Mouse (Mus musculus): ENCODE measurements around the gene Ddt.
"Not testable (repeated sequence)": the region's sequence is repeated elsewhere in the genome, so short reads cannot be mapped to it uniquely, and the experiment has no call there.

Gene Ddt

DNA sequence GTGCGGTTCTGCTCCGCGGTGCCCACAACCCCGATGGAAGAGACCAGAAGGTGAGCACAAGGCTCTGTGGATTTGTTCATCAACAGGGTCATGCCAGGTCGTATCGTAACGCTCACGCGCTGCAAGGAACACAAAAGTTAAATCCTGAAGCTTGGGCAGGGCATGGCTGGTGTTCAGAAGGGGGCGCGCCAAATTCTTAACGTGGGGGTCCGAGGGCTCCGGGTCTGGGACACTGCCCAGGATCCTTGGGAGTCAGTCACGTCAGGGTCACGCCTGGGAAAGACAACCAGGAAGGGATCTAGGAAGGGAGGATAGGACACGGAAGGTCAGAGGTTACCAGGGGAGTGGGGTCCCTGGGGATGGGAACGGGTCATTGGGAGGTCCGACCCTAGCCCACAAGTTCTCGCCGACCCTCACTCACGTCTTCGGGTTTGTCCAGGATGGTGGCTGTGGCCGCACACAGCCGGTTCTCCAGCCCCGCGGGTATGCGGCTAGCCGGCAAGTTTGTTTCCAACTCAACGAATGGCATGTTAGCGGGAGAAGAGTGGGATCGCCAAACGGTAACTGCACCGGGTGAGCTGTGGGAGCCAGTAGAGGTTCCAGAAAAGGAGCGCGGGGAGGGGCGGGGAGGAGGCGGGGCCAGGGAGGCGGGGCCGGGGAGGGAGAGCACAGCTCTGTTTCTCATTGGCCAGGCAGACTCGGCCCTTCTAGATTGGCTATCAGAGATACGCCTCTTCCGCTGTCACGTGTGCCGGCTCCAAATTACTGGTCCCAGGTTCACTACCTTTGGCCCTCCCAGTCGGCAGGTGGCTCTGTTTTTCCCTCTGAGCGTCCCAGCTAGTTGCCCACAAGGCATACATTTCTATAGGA lies at the start of gene Ddt:
Gene Ddt (minus strand): TSS at position 620 of the 870 bp plus-strand sequence.
- peak; percentile 82 for DNase-seq

DNA sequence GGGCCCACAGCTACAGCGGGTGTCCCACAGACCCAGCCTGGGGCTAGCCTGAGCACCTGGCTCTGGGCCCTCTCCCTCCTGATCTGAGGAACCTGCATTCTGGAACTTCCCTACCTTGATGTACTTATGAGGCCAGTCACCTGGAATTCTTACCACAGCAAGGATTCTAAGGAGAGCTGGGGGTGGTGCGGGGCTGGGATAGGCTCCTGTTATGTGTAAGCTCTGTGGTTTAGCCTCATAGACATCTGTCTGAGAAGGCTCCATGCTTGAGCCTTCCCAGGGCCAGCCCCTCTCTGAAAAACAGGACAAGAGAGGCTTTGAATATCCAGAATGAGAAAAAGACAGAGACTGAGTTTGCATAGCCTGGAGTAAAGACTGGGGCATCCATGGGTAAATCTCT lies 49.2 kb upstream of the Ddt start, which contains the start of gene Gstt4:
Gene Gstt4 (minus strand): TSS at position 101 of the 400 bp plus-strand sequence.
- DNase-seq = no peak

DNA sequence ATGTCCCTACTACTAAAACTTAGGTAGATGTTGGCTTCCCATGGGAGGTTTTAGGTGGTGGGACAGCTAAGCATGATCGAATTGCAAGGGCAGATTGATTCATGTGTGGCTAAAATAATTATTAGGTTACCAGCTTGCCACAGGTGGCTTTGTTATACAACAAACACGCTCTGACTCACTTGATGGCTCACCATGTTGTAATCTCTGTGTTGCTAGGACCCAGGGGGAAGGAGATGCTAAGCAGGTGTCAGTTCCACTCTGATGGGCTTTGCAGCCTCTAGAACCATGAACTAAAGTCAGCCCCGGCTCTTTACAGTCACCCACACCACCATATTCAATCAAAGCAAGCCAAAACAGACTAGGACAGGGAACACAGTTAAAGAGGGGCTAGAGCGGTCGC lies 46.7 kb upstream of the Ddt start:
- DNase-seq = no peak

DNA sequence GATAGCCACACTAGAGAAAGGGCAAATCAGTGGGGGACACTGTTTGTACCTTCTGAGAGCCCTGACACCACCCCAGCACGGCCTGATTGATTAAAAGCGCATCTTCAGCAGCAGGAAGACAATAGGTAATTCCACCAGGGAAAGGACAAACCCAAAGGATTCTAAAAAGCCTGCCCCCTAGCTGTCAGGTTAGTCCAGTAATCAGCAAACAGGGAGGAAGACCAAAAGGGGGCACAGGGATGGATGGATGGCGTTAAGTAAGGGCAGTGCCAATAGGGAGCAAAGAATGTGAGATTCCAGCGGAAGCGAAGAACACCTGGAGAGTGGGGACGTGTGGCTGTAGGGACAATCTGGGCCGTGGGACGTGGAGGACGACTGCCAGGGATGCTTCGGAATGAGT lies 45.4 kb upstream of the Ddt start:
- DNase-seq = no peak

DNA sequence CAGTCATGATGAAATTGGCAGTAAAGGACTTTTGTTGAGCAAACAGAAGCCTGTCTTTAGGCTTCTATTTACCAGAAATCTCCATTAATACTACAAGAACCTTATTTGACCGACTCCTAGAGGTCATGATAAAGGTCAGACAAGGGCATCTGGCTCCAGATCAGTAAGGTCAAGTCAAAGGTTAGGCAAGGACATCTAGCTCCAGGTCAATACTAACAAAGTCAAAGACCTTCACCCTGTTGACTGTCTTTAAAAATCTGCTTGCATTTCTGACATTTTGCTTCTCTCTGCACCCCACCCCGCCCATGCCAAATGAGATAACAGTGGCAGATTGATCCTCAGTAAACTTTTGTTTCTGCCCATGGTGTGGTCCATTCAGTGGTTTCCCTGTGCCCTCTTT lies 31.0 kb upstream of the Ddt start:
- DNase-seq = no peak

DNA sequence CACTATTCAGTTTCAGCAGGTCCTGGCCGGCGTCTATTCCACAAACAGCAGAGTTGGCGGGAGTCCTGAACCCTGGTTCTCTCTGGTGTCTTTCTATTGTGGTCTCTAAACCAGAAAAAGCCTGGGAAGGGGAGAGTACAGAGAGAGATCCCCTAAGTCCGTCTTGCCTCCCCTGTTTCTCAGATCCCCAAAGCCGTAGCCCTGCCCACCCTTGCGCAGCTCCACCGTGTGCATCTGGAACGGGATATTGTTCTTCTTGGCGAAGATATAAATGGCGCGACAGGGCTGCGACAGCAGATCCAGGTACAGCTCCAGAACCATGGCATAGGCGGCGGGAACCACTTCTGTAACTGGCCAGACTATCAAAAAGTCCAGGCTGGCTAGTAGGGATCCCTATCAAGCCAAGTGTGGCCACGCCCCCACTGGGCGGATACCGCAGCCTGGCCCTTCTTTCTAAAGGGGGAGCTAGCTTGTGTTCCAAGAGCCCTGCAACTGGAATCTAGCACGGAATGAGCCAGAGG lies 25.0 kb upstream of the Ddt start, which contains the start of gene Gstt1:
Gene Gstt1 (minus strand): TSS at position 409 of the 521 bp plus-strand sequence.
- DNase-seq = peak; percentile 68

DNA sequence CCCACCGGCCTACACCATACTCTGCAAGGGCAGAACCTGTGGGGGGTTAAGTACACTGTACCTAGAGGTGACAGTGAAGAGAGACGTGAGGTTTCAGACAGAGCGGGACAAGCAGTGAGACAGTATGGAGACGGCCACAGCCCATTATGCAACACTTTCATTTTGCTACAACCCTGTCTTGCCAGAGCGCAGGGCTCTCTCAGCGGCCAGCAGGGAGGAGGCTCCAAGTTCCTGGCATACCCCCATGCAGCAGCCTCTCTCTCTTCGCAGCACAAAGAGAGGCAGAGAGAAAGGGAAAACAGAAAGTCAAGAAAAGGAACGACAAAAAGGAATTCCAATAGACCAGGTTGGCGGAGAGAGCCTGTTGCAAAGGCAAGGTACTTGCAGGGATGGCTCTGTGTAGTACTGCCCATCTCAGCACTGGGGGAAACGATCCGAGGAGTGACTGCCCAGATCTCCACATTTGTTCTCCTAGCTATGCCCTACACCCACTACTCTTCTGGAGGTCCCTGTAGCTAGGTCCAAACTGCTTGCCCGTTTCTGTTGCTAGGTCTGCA lies 24.5 kb upstream of the Ddt start:
- DNase-seq = peak; percentile 73

DNA sequence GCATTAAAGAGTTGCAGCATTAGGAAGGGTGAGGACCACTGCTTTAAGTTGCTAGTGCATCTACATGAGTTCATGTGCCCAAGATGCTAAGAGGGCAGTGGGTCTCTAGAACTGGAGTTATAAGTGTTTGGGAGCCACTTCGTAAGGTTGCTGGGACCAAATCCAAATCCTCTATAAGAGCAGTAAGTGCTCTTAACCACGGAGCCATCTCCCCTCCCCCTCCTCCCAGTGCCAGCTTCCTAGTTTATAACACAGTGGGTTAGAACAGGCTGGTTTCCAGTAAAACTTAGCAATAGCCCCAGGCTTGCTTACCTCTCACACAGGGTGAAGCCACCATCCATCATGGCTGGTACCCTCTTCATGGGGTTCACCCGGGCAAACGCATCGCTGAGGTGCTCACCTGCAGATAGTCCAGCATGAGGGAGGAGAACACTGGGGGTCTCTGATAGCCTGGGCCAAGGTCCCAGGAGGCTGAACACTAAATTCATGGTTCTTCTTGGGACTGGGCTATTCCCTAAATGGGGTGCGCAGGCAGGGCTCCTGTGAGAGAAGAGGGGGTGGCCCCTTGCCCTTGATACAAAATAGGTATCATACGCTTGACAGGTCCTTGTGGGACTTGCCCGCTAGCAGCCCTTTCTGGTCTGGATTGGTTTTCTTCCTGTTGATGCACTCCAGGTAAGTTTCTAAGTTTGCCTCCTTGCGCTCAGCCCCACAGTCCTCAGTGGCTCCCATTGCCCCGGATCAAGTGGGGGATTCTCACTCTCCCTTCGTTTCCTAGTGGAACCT lies 23.7 kb upstream of the Ddt start:
- DNase-seq = peak; percentile 42

DNA sequence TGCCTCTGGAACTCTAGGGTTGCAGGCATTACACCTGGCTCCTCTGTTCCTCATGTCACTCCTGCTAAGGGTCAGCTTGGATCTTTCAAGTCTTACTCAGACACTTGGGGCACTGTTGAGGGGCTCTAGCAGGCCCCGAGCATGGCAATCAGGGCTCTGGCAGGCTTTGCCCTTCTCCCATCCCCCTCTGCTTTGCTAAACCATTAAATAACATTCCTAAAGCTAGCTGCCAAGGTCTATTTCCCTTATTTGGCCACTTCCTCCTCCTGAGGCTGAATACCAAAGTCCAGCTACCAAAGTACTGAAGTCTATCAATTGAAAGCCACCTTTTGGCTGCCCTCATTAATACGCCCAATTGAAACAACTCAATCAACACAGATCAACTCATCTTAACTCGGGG lies 21.7 kb upstream of the Ddt start:
- DNase-seq = no peak

DNA sequence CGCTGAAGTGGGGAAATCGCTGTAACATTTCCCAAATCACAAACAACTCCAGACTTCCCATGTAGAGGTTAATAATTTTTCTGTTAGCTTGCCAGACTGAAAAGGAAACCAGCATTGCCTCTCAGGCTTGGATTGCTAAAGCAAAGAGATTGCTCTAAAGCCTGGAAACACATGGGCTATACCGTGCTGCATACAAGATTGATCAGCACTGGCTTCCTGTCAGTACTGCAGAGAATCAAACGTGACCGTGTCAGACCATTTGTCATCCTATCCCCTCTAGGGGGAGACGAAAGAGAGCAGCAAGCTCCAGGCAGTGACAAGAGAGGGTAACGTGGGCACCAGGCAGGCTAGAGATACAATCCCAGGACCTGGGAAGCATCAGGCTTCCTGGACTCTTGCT lies 17.6 kb upstream of the Ddt start:
- DNase-seq = no peak

DNA sequence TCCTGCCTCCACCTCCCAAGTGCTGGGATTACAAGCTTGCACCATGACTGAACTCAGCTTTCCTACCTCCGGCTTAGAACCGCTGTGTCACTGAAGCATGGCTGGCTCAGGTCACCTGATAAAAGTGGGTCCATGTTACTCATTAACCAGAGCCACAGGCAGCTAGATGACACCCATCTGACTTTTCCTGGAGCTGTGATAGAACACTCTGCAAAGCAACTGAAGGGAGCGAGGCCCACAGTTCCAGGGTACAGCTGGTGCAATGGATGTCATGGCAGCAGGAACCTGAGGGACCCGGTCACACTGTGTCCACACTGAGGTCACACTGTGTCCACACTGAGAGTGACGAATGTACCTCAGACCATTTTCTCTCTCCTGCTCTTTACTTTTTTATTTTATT lies 16.6 kb upstream of the Ddt start:
- DNase-seq = no peak

DNA sequence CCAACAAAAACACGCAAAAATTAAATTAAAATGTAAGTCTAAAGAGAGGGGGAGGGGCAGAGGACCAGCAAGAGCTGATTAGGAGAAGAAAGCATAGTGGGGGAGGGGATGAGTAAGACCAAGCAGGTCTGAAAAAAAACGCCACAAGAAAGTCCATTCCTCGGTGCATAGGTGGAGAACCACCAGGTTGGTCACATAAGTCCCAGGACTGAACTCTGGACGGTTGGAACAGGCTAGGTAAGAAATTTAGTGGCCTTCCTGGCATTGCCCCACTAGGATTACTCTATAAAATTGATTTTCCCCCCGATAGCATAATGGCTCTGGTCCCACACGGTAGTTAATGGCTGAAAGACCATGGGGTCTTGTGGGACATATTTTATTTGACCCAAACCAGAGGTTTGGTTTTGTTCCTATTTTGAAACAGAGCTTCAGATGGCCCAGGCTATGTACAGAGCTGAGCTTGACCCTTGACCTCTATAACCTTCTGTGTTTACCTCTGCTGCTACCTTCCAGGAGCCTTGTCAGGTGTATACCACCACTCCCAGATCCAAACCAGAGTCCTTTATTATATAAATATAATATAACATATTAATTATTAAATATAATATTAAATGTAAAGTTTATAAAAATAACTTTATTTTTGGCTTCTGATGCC lies 16.0 kb upstream of the Ddt start:
- no peak for DNase-seq

DNA sequence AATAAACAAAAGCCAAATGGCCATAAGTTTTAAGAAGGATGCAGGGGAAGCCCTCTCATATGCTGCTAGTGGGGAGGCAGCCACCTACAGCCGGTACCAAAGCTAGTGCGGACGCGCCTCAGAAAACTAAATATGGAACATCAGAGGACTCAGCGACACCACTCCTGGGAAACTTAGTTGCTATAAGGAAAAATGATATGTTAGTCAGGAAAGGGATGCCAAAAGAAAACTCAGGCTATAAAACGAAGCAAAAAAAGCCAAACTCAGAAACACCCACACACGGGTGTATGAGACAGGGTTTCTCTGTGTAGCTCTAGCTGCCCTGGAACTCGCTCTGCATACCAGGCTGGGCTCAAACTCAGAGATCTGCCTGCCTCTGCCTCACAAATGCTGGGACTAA lies 15.1 kb upstream of the Ddt start:
- DNase-seq = no peak

DNA sequence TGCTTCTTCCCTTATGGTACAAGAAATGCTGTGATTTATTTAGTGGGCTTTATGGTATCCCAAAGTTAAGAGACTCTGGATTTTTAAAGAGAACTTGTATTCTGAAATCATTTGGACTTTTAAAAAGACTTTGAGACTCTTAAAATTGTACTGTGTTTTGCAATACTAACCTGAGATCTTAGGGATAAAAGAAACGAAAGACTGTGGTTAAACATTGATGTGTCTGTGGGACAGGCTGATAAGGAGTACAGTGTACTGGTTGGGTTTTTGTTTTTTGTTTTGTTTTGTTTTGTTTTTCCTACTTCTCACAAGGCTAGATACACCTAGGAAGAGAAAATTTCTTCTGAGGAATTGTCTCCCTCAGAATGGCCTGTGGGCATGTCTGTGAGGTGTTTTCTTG lies 12.2 kb upstream of the Ddt start:
- DNase-seq = no peak

DNA sequence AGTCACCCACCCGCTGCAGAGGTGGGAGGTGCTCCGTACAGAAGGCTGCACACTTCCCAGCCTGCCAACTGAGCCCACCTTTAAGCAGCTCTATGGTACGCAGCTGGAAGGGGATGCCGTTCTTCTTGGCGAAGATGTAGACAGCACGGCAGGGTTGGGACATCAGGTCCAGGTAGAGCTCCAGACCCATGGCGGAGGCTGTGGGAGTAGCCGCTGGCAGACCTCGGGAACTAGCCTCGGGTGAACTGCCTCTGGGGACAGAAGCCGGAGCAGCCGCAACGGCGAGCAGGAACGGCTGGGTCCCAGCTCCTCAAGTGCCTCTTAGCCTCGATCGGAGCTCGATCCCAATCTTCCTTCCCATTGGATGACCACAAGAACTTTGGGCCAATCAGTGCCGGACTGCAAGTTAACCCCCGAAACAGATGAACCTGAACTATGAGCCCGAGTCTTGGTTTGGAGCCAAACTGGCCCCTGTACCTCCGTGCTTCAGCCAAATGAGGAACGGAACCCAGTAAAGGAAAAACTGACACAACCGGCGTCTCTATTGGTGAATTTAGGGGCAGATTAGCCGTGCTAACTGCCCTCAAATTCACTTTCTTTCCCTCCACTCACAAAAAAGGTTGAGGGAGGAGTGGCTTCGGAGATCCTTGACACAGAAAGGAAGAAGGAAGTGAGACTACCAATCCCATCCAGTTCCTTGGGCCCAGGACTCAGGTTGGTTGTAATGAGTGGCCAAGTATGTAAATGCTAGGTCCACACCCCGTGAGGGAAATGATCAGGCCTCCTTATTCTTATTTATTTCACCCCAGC lies 7.8 kb upstream of the Ddt start, which contains the start of the genes Gm20441 and Gstt3:
Gene Gm20441 (minus strand): TSS at position 186 of the 810 bp plus-strand sequence.
Gene Gstt3 (minus strand): TSS at position 646 of the 810 bp plus-strand sequence.
- no peak for DNase-seq

DNA sequence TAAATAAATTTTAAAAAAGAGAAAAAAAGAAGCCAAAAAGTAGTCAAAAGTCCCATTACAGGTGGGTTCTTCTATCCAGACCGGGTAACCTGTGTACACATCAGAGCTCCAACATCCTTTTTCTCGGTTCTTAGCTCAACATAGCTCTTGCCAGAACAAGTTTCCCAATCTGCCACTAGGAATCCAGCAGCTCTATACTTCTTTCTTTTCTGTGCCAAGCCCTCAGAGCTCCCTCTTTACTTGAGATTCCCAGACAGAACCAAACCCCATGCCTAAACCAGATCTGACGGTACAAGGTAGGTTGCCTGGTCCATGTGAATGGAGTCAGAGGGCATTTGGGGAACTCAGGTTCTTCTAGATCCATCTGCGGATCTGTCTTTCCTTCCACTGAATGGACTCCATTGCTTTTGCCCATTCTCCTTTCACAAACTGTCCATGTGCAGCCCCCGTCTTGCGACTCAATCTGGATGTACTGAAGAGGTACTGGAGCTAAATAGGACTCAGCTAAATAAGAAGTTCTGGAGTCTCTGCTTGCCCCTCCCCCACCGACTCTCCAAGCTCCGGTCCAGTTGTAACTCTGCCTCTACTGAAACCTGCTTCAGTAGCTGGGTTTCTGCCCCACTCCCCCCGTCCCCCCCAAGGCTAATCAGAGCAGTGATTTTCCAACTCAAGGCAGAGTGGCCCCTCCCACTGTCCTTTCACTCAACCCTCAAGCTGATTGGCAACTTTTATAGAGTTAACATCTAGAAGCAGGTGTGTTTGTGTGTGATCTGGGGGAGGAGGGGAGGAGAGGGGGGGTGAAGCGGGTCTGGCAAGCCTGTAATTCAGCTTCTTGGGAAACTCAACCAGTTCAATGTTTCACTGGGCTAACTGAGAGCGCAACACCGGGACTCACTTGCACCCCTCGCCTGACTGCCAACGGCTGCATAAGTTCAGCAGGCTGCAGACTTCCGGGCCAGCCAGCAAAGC lies 6.3 kb upstream of the Ddt start:
- no peak for DNase-seq

DNA sequence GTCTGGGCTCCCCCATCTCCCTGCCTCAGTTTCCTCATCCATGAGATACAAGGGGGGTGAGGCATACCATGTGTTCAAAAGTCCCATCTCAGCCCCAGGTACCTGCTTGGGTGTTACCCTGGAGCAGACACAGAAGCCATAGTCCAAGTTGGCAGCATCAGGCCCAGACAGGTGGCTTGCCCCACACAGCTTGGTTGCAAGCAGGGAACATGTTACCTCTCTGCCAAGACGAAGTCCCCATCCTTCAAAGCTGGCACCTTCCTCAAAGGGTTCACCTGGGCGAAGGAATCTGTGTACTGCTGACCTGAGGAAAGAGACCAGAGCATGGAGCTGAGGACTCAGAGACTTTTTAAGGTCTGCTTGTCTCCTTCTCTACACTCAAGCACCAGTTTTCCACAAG lies 4.7 kb upstream of the Ddt start:
- DNase-seq = no peak

DNA sequence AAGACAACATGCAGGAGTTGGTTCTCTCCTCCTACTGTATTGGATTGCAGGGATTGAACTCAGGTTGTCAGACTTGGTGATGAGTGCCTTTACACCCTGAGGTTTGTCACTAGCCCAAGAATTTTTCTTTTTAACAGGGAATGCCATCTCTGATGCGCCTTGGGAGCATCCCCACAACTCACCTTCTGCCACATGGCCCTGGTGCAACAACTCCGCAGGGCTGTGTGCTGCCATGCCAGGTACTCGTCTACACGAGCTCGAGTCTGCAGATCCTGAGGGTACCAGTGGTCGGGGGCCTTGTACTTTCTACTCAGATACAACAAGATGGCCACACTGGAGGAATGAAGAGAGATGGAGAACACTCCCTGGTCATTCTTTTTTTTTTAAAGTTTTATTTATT lies 3.3 kb upstream of the Ddt start:
- DNase-seq = no peak

DNA sequence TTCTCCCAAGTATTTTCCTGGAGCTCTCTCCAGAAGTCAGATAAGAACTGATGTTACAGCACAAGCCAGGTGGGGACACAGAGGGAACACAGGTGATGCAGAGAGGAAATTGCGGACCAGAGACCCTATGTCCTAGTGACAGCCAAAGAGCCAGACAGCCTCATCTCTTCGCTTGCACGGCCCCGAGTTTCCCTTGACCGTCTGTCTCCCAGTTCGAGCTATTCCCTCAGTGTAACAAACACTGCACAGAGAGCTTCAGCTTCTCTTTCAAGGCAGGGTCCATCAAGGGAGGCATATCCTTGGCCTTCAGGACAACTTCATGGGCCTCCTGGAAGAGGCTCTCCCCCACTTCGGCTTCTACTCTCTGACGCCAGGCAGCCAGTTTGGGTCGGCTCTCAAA lies 1.4 kb upstream of the Ddt start:
- no peak for DNase-seq

DNA sequence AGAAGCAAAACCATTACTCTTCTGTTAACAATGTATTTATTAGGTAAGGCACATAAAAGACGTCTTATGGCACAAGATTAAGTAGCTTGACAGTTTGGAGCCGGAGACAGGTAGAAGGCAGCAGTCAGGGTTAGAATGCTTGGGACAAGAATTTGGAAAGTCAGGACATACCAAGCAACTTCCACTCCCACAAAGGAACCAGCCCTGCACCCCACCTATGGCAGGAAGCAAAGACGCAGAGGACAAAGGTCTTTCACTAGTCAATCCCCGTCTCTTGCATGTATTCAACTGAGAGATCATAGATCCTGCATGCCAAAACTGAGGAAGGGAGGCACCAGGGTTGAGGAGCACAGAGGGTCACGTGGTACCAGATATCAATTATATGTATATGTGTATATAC lies 888 bp upstream of the Ddt start:
- DNase-seq = no peak

DNA sequence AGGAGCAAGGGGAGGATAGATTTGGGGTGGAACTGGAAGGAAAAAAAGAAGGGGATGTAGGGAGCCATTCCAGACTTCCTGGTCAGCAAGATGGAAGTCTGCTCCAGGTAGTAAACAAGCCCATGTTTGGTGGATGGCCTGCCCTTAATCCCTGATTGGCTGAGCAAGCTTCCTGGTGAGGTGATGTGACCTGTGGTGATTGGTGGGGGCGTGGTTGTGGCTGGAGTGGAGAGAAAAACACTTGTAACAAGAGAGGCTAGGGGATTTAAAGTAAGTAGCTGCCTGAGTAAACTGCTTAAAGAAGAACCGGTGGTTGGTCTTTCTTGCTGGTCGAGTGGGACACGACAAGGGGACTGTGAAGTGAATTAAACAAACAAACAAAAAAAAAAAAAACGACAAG lies 5.5 kb downstream of the Ddt start:
- DNase-seq = not testable (repeated sequence)
